Mouse (Mus musculus): ENCODE measurements at regions not wholly inside any gene's neighbourhood (a gene's known extent, or its start where the extent isn't known, plus 50 kb on each side); places are given as distances from the start of the nearest gene placed in this dataset.

DNA sequence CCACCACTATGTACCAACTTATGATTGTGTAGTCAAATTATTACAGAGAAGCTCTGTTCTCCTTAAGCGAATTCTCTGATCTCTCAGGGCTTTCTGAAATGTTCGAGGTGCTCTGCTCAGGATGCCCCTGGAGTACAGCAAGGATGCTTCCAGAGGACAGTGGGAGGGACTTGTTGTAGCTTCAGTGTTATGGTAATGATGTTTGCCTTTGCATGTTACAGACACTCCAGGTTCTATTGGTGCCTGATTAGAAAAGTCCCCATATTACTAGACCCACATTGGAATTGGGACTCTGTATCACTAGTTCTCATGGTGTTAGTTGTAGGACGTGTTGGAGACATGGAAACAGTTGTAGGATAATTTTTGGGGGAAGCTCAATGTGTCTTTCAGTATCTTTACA, 96.0 kb downstream of the Epdr1 start:
- no peak for DNase-seq

DNA sequence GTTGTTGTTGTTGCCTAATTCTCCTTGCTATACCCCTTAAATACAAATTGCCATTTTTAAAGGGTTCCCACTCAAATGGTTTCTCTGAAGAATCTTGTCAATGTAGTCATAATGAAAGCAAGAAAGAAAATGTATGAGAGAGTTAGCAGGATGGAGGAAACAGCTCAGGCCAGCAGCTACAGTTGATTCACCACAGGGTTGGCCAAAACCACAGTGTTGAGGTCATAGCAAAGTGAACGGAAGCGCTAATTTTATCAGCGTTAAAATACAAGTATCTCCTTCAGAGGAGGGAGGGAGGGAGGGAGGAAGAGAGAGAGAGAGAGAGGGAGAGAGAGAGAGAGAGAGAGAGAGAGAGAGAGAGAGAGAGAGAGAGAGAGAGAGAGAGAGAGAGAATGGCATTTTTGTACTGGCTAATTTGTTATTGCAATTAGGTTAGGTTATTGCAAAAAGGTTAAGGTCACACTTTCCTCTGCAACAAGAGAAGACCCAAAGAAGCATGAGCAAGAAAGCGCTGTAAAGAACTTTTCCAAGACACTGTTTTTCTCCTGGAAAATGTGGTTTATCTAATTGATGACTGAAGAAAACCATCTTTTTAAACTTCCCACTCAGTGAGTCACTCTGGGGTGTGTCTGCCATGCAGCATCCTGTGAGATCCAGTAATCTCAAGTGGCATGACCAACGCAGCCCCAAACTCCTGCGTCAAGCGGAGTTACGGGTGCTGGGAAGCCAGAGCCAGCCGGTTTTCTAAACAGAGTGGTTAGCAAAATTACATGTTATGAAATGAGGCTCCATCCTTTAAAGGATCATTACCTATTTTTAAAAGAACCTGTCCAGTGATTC, 101.6 kb downstream of the Epdr1 start:
- no peak for DNase-seq

DNA sequence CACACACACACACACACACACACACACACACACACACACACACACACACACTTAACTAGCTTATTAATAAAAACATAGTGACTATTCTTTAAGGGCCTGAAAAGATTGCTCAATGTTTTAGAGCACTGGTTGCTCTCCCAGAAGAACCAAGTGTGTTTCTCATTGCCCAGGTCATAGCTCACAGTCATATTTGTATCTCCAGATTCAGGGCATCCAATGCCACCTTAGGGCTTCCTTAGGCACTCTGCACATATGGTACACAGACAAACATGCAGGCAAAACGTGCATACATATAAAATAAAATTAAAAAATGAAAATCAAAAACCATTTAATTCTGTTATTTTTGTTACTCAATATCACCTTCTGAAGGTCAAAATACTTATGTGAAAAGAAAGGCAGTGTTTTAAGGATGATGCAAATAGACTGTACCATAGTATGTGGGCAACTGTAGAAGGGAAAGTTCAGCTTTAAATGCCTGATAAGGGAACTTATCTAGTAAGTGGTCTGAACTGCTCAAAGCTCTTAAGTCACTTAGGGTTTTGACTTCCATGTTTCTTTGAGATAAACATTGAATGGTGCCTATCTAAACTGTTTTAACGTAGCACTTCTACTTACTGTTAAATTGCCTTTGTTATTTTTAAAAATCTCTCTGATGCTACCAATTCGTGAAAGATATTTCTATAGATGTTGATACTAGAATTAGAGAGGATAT, 104.7 kb downstream of the Epdr1 start:
- no peak for DNase-seq

DNA sequence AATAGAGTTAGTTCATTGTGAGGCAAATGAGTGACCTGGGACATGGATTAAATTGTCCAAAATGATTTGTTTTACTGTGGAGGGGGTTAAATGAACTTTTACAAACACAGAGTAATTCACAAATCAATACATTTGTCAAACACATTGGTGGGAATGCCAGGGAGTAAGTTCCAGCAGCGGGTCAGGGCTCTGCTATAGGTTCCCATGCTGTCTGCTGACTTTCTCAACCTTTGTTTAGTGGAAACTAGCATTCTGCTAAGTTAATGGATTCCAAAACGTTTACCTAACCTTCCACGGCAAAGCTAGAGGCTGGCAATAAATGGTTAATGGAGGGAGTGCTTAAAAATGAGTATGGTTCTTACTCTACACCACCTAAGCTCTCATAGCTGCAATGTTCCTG, 110.9 kb upstream of the Stard3nl start:
- DNase-seq: no peak

DNA sequence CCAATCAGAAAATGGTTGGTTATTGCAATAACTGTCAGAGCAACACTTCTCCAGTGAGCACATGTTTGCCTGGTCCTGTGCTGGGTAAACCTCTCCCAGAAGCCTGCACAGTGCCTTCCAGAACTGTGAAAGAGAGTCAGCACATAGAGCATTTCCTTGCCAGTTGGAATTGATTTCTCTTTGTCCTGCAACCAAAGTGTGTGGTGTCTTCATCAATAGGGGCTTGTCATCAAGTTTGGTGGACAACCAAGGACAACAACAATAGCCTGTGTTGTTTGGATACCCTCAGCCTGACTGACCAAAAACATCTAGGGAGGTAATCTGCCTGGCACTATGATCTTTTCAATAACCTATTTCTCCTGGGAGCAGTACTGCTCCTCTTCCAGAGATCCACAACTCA, 108.6 kb upstream of the Stard3nl start:
- DNase-seq: no peak

DNA sequence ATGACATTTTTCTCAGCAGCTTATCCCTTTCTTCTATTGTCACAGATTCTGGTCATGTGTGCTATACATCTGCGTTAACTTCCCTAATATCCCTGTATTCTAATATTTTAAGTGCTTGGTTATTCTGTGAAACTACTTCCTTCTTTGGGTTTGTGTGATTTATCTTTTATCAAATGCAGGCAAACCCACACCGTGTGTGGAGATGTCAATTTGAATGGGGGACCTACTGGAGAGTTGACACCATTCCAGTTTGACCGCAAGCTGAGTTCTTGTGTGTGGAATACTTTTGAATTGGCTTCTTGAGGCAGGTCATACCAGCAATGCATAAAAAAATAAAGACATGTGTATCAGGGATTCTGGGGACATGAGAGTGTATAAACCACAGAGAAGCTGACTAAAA, 86.6 kb upstream of the Stard3nl start:
- no peak for DNase-seq

DNA sequence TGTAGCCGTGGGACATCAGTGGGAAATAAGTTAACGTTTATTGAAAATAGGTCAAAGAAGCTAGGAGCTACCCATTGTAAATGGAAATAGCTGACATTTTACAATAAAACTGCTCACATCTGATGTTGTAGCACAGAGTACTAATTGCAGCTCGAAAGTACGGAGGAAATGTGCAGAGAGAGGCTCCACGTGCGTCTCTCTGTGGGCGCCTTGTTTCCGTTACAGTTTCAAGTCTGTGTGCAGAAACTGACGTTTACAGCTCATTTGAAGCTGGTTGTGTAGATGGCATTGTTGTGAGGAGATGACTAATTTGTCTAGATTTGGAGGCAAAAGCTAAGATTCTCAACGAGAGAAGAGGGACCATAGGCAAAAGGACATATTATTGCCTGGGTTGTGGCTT, 78.4 kb upstream of the Stard3nl start:
- no peak for DNase-seq

DNA sequence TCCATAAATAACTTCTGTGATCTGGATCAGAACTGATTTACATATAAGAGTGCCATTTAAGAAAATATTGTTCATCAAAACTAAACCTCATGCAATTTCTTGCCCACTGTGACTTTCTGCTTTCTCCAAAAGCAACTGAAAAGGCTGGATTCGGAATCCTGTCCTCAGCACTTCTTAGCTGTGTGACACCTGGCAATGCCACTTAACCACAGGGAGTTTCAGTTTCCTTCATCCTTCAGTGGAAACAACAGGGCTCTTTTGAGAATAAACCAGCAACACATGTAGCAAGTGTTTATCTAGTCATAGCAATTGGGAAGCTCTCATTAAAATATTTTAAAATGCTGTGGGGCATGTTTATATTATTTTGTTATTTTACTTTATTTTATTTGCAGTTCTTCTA, 75.1 kb upstream of the Stard3nl start:
- no peak for DNase-seq

DNA sequence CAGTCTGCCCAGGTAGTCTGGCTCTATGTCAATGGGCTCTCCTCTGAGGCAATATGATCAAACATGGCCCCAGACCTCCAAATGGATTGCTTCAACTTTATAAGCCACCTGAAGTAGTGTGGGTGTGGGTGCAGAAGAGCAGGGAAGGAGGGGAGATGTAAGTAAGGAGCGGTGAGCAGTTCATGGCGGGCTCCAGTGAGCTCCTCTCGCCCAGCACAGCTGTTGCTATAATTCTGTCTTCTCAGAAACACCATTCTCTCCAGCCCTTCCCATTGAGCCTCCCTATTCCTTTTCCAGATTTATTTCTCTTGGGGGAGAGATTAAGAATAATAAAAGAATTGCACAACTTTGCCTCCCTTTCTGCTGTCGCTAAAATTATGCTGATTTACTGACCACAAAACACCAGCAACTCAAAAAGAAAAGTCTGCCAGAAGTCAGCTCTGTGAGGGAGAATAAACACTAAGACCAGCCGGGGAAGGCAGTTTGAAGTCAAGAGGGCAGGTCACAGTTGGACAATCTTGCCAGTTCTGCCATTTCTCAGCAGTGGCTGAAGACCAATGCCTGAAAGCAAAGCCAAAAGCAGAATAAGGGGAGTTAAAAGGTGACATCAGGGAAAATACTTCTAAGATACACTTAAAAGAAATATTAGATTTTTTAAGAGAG, 71.3 kb upstream of the Stard3nl start:
- peak; percentile 49 to 50 for DNase-seq

DNA sequence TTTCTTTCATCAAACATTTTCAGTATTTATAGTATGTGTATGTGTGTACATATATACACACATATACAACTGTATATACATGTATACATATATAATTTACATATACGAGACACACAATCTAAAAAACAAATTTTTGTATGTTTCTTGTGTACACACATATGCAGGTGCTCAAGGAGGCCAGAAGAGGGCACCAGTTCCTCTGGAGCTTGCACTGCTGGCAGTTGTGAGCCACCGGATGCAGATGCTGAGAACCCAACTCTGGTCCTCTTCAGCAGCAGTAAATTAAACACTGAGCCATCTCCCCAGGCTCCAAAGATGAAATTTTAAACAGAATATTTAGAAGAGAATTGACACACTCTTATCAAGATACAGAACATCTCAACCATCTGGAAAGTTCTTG, 67.4 kb upstream of the Stard3nl start:
- DNase-seq: no peak

DNA sequence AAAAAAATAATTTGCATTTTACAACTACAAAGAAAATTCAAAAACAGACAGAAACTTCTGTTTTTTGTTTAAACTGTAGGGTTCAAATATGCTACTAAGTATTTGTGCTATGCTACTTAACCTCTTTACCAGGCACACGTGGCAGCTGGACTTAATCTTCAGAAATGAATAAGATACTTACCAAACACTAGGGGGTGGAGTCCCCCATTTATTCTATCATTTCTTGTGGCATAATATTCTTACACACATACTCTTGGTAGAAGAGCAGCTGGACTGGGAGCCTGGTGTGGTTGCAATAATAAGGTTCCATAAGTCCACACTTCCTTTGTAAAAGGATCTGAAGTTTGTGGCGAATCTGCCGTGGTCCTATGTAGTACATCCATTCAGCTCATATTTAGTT, 53.8 kb upstream of the Stard3nl start:
- no peak for DNase-seq

All from kidney, postnatal 4 days (tissue).